Mouse (Mus musculus) spleen, adult 18-20 months (tissue): Measurements from ENCODE around the gene Lrrc4b.

Experiments
- DNase-seq, 2 experiments: peaks; one replicate each; pipeline ENCODE4 v3.0.0; 2022; ENCODE audit warnings: mixed read lengths in 2 of 2

The Lrrc4b gene

DNA sequence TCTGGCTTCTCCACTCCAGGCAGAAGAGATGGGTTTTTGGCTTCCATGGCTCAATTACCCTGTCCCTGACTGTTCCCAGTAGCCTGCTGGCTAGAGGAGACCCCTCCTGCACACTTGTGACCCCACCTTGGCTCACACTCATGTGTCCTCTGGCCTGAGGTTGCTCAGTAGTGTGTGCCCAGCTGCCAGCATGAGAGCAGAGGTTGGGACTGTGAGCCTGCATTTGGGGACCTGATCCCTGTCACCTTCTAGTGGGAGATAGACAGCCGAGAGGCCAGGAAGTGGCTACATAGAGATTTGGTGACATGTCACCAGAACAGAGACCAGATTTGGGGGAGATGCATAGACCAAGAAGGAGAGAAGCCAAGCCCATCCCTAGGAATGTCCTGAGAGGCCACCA is 8.4 kb downstream of the Lrrc4b start:
- DNase-seq: no peak

GRCm38 (mm10) chr7:44437933-44438332 is 9.1 kb downstream of the Lrrc4b start:
- no peak for DNase-seq

DNA sequence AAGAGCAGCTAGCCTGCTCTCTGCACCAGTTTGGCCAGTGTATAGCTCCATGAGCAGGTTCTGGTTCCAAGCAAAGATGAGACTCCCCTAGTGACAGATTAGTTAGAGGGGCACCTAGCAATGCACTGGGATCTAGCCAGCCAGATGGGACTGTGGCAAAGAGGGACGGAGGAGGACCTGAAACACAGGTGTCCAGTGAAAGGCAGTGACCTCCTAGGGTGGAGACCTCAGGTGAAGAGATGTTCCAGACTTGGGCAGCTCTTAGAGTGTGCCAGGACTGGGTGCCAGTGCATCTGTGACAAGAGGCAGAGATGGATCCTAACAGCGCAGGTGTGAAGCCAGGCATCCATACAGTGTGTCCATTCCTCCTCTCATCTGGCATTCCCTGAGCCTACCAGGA is 10.9 kb downstream of the Lrrc4b start:
- no peak for DNase-seq

- DNase-seq: no peak
These were observed 11.7 kb downstream of the Lrrc4b start for GRCm38 (mm10) chr7:44440479-44440878.

GRCm38 (mm10) chr7:44441180-44441579 is 12.4 kb downstream of the Lrrc4b start:
- no peak for DNase-seq

DNA sequence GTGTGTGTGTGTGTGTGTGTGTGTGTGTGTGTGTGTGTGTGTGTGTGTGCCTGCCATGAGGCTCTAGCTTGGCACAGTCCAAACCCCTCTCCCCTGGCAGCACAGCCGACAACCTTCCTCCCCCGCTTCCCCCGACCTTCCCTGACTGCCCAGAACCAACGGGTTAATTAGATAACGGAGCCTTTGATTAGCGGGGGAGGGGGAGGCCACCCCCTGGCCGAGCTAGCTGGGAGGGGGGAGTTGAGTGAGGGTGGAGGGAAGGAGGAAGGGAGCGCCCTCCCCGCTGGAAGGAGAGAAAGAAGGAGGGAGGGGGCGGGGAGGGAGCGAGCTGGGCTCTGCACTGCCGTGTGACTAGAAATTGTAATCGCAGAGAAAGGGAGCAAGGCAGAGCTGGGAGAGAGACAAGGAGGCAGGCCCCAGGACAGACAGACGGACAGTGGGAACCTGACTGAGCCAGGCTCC is 12.9 kb downstream of the Lrrc4b start:
- no peak for DNase-seq

- DNase-seq: no peak
These were observed 13.6 kb downstream of the Lrrc4b start for GRCm38 (mm10) chr7:44442407-44442821.

DNA sequence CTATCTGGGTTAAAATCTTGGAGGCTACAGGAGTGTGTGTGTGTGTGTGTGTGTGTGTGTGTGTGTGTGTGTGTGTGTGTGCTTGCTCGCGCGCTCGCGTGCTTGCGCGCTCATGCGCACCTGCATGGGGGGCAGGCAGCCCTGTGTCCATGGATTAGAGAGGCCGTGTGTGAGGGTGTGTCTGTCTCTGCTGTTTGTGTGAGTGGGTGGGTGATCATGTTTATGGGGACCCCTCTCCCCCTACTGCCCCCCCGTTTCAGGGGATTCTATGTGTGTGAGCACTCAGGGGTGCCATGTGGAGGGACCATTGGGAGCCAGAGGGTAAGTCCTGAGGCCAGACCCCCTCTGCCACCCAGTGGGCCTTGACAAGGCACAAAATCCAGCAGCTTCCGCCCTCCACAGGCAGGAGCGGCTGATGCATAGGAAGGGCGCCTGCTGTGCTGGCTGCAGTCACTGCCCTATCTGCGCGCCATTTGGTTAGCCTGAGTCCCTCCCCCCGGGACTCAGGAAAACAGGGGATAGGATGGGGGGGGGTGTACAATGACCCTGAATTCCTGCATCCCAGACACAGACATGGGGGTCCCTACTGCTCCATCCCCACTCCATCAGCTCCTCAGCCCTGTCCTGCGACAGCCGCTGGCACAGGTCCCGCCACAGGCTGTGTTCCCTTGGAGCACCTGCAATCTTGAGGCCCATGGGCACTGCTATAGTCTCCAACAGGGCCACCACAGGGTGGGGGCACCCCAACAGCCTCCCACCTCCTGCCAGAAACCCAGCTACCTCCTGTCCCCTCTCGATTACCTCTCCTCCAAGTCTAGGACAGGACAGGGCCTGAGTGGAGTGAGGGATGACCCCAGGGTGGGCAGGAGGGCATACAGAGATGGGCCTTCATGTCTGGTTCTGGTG is 14.7 kb downstream of the Lrrc4b start:
- DNase-seq: no peak

- no peak for DNase-seq
These were observed 16.2 kb downstream of the Lrrc4b start for GRCm38 (mm10) chr7:44444886-44445527.

- DNase-seq: no peak
These were observed 16.7 kb downstream of the Lrrc4b start for GRCm38 (mm10) chr7:44445528-44445923.

DNA sequence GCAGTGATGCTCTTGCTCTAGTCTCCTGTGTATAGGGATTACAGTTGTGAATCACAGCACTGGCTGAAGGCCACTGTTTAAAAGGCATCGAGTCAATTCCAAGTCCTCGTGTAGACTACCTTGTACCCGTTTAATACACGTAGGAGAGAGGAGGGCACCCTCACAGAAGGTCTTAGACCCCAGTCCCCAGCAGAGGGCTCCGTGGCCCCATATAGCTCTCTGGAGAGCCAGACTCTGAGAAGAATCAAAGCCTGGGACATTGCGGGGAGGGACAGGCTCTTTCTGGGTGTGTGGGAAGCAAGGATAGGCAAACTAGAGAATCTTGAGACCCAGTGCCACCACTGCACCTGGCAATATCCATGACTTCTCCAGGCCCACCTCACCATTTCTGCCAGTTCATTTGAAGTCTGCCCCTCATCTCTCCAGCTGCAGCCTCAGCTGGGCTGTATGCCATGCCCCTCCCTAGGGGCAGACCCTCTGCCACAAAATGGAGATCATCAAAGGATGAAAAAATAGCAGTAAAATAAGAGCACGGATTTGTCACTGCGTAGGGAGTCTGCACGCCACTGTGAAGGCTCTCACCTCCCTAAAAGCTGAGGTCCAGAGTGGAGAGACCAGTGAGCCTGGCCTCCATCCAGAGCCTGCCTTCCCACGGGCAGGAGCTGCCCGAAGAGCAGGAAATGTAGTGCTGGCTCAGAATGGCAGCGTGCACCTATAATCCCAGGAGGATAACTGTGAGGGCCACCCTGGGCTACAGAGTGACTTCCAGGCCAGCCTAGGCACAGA is 17.4 kb downstream of the Lrrc4b start:
- DNase-seq: no peak

- DNase-seq: no peak
These were observed 24.4 kb downstream of the Lrrc4b start for GRCm38 (mm10) chr7:44453256-44453655.

DNA sequence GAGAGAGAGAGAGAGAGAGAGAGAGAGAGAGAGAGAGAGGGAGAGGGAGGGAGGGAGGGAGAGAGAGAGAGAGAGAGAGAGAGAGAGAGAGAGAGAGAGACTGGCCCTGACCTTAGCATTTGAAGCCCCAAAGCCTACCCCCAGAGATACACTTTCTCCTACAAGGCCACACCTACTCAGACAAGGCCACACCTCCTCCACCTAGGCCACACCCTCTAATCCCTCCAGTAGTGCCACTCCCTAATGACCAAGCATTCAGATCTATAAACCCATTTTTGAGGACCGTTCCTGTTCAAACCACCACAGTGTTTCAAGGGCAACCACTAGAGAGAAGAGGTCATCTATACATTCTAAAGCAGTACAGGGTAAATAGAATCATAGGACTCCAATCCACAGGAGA is 27.5 kb downstream of the Lrrc4b start:
- DNase-seq: no peak

DNA sequence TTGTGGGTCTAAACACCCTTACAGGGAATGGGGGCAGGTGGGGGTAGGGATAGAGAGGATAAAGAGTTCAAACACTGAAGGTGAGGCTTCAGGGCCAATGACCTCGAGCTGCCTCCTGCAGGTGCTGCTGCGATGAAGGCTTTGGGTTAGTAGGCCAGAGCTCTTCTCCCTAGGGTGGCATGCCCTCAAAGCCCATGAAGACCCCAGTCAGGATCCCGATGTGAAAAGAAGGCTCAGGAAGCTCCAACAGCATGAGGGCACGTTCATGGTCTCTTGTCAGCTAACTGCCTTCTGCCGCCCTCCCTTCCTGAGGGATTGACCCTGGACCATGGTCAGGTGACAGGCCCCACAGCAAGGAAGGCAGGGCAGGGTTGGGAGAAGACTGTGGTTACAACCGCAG is 31.2 kb downstream of the Lrrc4b start:
- no peak for DNase-seq

- no peak for DNase-seq
These were observed 32.1 kb downstream of the Lrrc4b start for GRCm38 (mm10) chr7:44460767-44461502.

DNA sequence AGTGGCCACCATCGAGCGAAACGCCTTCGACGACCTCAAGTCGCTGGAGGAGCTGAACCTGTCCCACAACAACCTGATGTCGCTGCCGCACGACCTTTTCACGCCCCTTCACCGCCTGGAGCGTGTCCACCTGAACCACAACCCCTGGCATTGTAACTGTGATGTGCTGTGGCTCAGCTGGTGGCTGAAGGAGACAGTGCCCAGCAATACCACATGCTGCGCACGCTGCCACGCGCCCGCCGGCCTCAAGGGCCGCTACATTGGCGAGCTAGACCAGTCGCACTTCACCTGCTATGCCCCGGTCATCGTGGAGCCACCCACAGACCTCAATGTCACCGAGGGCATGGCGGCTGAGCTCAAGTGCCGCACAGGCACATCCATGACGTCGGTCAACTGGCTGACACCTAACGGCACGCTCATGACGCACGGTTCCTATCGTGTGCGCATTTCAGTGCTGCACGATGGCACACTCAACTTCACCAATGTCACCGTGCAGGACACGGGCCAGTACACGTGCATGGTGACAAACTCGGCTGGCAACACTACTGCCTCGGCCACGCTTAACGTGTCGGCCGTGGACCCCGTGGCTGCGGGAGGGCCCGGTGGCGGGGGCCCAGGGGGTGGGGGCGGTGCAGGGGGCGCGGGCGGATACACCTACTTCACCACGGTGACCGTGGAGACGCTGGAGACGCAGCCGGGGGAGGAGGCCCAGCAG is 32.8 kb downstream of the Lrrc4b start:
- DNase-seq: no peak

DNA sequence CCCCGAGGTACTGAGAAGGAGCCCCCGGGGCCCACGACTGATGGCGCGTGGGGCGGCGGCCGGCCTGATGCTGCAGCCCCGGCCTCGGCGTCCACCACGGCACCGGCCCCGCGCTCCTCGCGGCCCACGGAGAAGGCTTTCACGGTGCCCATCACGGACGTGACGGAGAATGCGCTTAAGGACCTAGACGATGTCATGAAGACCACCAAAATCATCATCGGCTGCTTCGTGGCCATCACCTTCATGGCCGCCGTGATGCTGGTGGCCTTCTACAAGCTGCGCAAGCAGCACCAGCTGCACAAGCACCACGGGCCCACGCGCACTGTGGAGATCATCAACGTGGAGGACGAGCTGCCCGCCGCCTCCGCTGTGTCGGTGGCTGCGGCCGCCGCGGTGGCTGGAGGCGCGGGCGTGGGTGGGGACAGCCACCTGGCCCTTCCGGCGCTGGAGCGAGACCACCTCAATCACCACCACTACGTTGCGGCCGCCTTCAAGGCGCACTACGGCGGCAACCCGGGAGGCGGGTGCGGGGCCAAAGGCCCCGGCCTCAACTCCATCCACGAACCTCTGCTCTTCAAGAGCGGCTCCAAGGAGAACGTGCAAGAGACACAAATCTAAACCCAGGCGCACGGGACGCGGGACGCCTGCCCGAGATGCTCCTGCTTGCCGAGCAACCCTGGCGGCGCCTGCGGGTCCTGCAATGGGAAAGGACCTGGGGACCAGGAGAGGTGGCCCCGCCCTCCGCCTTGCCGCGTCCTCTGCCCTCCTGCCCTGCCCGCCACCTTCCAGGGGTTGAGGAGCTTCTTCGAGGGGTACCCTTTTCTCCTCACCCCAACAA is 33.6 kb downstream of the Lrrc4b start:
- DNase-seq: no peak

DNA sequence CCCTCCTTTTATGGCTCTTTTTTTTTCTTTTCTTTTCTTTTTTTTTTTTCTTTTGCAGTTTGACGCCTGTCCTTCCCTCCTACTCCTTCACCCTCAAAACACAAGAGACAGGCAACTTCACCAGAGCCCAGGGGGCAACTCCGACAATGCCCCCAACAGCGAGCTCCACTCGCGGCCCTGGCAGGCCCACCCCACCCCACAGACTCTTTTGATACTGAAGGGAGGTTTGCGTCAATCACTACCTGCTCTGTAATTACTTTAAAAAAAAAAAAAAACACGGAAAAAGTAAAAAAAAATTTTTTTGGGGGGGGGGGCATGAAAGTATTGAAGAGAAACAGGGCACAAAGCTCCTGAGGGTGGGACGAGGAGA is 34.2 kb downstream of the Lrrc4b start:
- no peak for DNase-seq

GRCm38 (mm10) chr7:44463556-44464225 is 34.9 kb downstream of the Lrrc4b start:
- no peak for DNase-seq

DNA sequence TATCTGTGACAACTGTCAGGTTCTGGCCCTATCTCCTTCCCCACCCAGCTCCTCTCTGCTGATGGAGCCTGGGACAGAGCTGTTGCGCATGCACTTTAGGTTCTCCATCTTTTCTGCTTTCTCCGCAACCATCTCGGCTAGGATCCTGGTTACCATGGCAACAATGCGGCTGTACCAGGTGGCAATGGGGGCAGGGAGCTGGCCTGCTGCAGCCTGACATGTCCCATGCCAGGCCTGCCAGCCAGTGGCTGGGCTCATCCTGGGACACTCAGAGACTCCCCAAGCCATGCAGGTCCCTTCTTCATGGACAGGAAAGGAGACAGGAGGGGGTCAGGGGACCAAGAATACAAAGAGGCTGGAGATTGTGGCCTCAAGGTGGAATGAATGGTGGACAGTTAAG is 35.7 kb downstream of the Lrrc4b start:
- no peak for DNase-seq

GRCm38 (mm10) chr7:44465111-44465510 is 36.3 kb downstream of the Lrrc4b start, which contains the start of gene Aspdh:
TSS of gene Aspdh (plus strand) at chr7:44465391.
- no peak for DNase-seq
